Mouse (Mus musculus) neural tube, embryonic 14.5 days (tissue): ENCODE results near the gene Hbs1l. TPM values are rescaled to one million over a fixed set of nuclear protein-coding genes. Genes with fewer than 3 reads are reported as not detected.

Experiments used
- ATAC-seq: fragments of 200-750 bp; cut with Nextera tagmentation; 2 replicates; pipeline ENCODE4 v1.8.0; 2017; ENCODE audit warnings: low read depth, mild to moderate bottlenecking, moderate TSS enrichment, moderate library complexity
- H3K27ac ChIP-seq: fragments of 300-500 bp; sonication (generic); 2 replicates; pipeline ENCODE4 v1.5.1; 2014; ENCODE audit warnings: low read depth, mild to moderate bottlenecking, control low read depth, low read length, moderate library complexity, mixed read lengths
- H3K27me3 ChIP-seq: fragments of 300-500 bp; sonication (generic); 2 replicates; pipeline ENCODE4 v1.6.1; 2014; ENCODE audit warnings: low read length; ENCODE audit not compliant: control insufficient read depth, insufficient read depth
- H3K36me3 ChIP-seq: fragments of 300-500 bp; sonication (generic); 2 replicates; pipeline ENCODE4 v1.6.1; 2014; ENCODE audit warnings: low read length, mixed read lengths; ENCODE audit not compliant: control insufficient read depth, insufficient read depth
- H3K4me1 ChIP-seq: fragments of 300-500 bp; sonication (generic); 2 replicates; pipeline ENCODE4 v1.6.1; 2014; ENCODE audit warnings: low read length; ENCODE audit not compliant: control insufficient read depth, insufficient read depth
- H3K4me2 ChIP-seq: fragments of 300-500 bp; sonication (generic); 2 replicates; pipeline ENCODE4 v1.6.1; 2014; ENCODE audit warnings: mild to moderate bottlenecking, low read depth, low read length, control low read depth
- H3K4me3 ChIP-seq: fragments of 300-500 bp; sonication (generic); 2 replicates; pipeline ENCODE4 v1.5.1; 2014; ENCODE audit warnings: low read depth, low read length, control low read depth, mixed read lengths
- H3K9ac ChIP-seq: fragments of 300-500 bp; sonication (generic); replicated peaks from 2 replicates; pipeline ENCODE4 v1.6.1; 2014; ENCODE audit warnings: low read depth, mild to moderate bottlenecking, control low read depth, low read length, mixed read lengths
- H3K9me3 ChIP-seq: fragments of 300-500 bp; sonication (generic); 2 replicates; pipeline ENCODE4 v1.6.1; 2016; ENCODE audit warnings: low read length; ENCODE audit not compliant: control insufficient read depth
- WGBS: fragments of 180-500 bp; shearing (Covaris S2); extraction: QIAGEN DNeasy Blood & Tissue Kit; methylation state at CpG from one replicate; pipeline ENCODE4 v1.1.7; 2014; 5-methylcytosine and 5-hydroxymethylcytosine counted together
- polyA plus RNA-seq: library from polyadenylated mRNA; unstranded; fragments of >200 nt; fragmentation: Nextera tagmentation; extraction: Ambion mirVana; gene quantifications from 2 replicates; pipeline ENCODE4 v1.2.1, GENCODE M21; 2014

Gene Hbs1l
- polyA plus RNA-seq, 1 experiment from 2014 or later: 97.5 TPM

GRCm38 (mm10) chr10:21349946-21350345 is 54.2 kb downstream of the Hbs1l start:
- 97% methylated on average over 2 of the region's 2 CpGs for WGBS
- no peak for ATAC-seq

GRCm38 (mm10) chr10:21350531-21351515 is 55.0 kb downstream of the Hbs1l start:
- ATAC-seq: no peak
- no peak overlapping the region for H3K27ac ChIP-seq
- no peaks in the 10 kb centered on the region for H3K4me1 ChIP-seq
- no peak overlapping the region for H3K4me3 ChIP-seq
- H3K27me3 ChIP-seq: no peaks in the 10 kb centered on the region
- H3K4me2 ChIP-seq: no peak overlapping the region
- H3K36me3 ChIP-seq: peaks cover 24% of the 10 kb centered on the region
- no peaks in the 10 kb centered on the region for H3K9me3 ChIP-seq
- WGBS: 92% methylated on average over 11 of the region's 11 CpGs
- no peak overlapping the region for H3K9ac ChIP-seq

More at GRCm38 (mm10) chr10:21349946-21350345, 54.2 kb downstream of the Hbs1l start:
- Histone ChIP-seq H3K27me3 (no peaks in the 10 kb centered on the region), H3K9ac (no peak overlapping the region), H3K27ac (no peak overlapping the region), H3K9me3 (no peaks in the 10 kb centered on the region), H3K4me1 (no peaks in the 10 kb centered on the region), H3K4me3 (no peak overlapping the region), H3K4me2 (no peak overlapping the region), H3K36me3 (peaks cover 27% of the 10 kb centered on the region)

- WGBS: 83% methylated on average over 12 of the region's 12 CpGs
- Histone ChIP-seq H3K4me3 (no peak overlapping the region), H3K36me3 (peaks cover 31% of the 10 kb centered on the region), H3K4me1 (no peaks in the 10 kb centered on the region), H3K27me3 (no peaks in the 10 kb centered on the region), H3K9me3 (no peaks in the 10 kb centered on the region), H3K27ac (no peak overlapping the region), H3K9ac (no peak overlapping the region), H3K4me2 (no peak overlapping the region)
- no peak for ATAC-seq
Measured at GRCm38 (mm10) chr10:21351766-21352165, 56.0 kb downstream of the Hbs1l start.

GRCm38 (mm10) chr10:21353890-21354289 is 58.1 kb downstream of the Hbs1l start:
- 73% methylated on average over 5 of the region's 5 CpGs for WGBS
- Histone ChIP-seq H3K9me3 (no peaks in the 10 kb centered on the region), H3K27me3 (no peaks in the 10 kb centered on the region), H3K27ac (no peak overlapping the region), H3K9ac (no peak overlapping the region), H3K4me2 (no peak overlapping the region), H3K36me3 (peaks cover 25% of the 10 kb centered on the region), H3K4me1 (no peaks in the 10 kb centered on the region), H3K4me3 (no peak overlapping the region)
- no peak for ATAC-seq

GRCm38 (mm10) chr10:21354506-21354905 is 58.7 kb downstream of the Hbs1l start:
- Histone ChIP-seq H3K36me3 (peaks cover 23% of the 10 kb centered on the region), H3K4me1 (no peaks in the 10 kb centered on the region), H3K9me3 (no peaks in the 10 kb centered on the region), H3K4me3 (no peak overlapping the region), H3K9ac (no peak overlapping the region), H3K4me2 (no peak overlapping the region), H3K27me3 (no peaks in the 10 kb centered on the region), H3K27ac (no peak overlapping the region)
- WGBS: 94% methylated on average over 7 of the region's 7 CpGs
- no peak for ATAC-seq

GRCm38 (mm10) chr10:21357986-21358385 is 62.2 kb downstream of the Hbs1l start:
- Histone ChIP-seq H3K4me3 (no peak overlapping the region), H3K9me3 (no peaks in the 10 kb centered on the region), H3K9ac (no peak overlapping the region), H3K4me1 (no peaks in the 10 kb centered on the region), H3K36me3 (peaks cover 18% of the 10 kb centered on the region), H3K27ac (no peak overlapping the region), H3K4me2 (no peak overlapping the region), H3K27me3 (no peaks in the 10 kb centered on the region)
- 93% methylated on average over 8 of the region's 8 CpGs for WGBS
- ATAC-seq: no peak

GRCm38 (mm10) chr10:21359086-21359485 is 63.3 kb downstream of the Hbs1l start:
- peaks cover 18% of the 10 kb centered on the region for H3K36me3 ChIP-seq

GRCm38 (mm10) chr10:21361871-21362270 is 66.1 kb downstream of the Hbs1l start:
- H3K27me3 ChIP-seq: no peaks in the 10 kb centered on the region
- WGBS: 91% methylated on average over 7 of the region's 7 CpGs
- ATAC-seq: no peak
- no peak overlapping the region for H3K4me2 ChIP-seq
- H3K36me3 ChIP-seq: peaks cover 12% of the 10 kb centered on the region; the same call in 1 of the 2 replicates
- no peak overlapping the region for H3K9ac ChIP-seq
- H3K4me1 ChIP-seq: no peaks in the 10 kb centered on the region
- no peak overlapping the region for H3K4me3 ChIP-seq
- H3K9me3 ChIP-seq: no peaks in the 10 kb centered on the region
- no peak overlapping the region for H3K27ac ChIP-seq

More at GRCm38 (mm10) chr10:21359086-21359485, 63.3 kb downstream of the Hbs1l start:
- Histone ChIP-seq H3K27ac (no peak overlapping the region), H3K4me2 (no peak overlapping the region), H3K9ac (no peak overlapping the region), H3K4me3 (no peak overlapping the region), H3K9me3 (no peaks in the 10 kb centered on the region), H3K27me3 (no peaks in the 10 kb centered on the region), H3K4me1 (no peaks in the 10 kb centered on the region)
- 89% methylated on average over 4 of the region's 4 CpGs for WGBS
- ATAC-seq: no peak

- WGBS: 90% methylated on average over 4 of the region's 4 CpGs
- H3K36me3 ChIP-seq: peaks cover 12% of the 10 kb centered on the region; the same call in 1 of the 2 replicates
- ATAC-seq: no peak
- H3K9ac ChIP-seq: no peak overlapping the region
- H3K27me3 ChIP-seq: no peaks in the 10 kb centered on the region
- no peaks in the 10 kb centered on the region for H3K9me3 ChIP-seq
- no peaks in the 10 kb centered on the region for H3K4me1 ChIP-seq
- no peak overlapping the region for H3K4me3 ChIP-seq
- H3K27ac ChIP-seq: no peak overlapping the region
- H3K4me2 ChIP-seq: no peak overlapping the region
Measured at GRCm38 (mm10) chr10:21363297-21363696, 67.5 kb downstream of the Hbs1l start.
